Mouse (Mus musculus) embryonic facial prominence, embryonic 11.5 days (tissue): ENCODE data around the gene Vti1a. TPM values are rescaled to one million over a fixed set of nuclear protein-coding genes. Genes with fewer than 3 reads are reported as not detected.

Experiments
- ATAC-seq: fragments of 200-750 bp; cut with Nextera tagmentation; replicated peaks from 2 replicates; pipeline ENCODE4 v1.8.0; 2017; ENCODE audit warnings: low read depth; ENCODE audit not compliant: insufficient number of reproducible peaks, low FRiP score, low TSS enrichment
- DNase-seq: peaks from one replicate; pipeline ENCODE4 v3.0.0-alpha.2; 2015; ENCODE audit warnings: low spot score
- H3K27ac ChIP-seq: fragments of 300-500 bp; sonication (generic); replicated peaks from 2 replicates; pipeline ENCODE4 v1.5.1; 2014; ENCODE audit warnings: mild to moderate bottlenecking, low read depth, low read length, control low read depth
- H3K27me3 ChIP-seq: fragments of 300-500 bp; sonication (generic); 2 replicates; pipeline ENCODE4 v1.6.1; 2014; ENCODE audit warnings: mild to moderate bottlenecking, low read length, moderate library complexity, mixed read lengths; ENCODE audit not compliant: control insufficient read depth, insufficient read depth
- H3K36me3 ChIP-seq: fragments of 300-500 bp; sonication (generic); replicated peaks from 2 replicates; pipeline ENCODE4 v1.6.1; 2014; ENCODE audit warnings: low read depth, mild to moderate bottlenecking, low read length, moderate library complexity, mixed read lengths; ENCODE audit not compliant: control insufficient read depth, insufficient read depth
- H3K4me1 ChIP-seq: fragments of 300-500 bp; sonication (generic); 2 replicates; pipeline ENCODE4 v1.6.1; 2014; ENCODE audit warnings: low read length, mixed read lengths; ENCODE audit not compliant: control insufficient read depth, insufficient read depth
- H3K4me2 ChIP-seq: fragments of 300-500 bp; sonication (generic); 2 replicates; pipeline ENCODE4 v1.6.1; 2014; ENCODE audit warnings: low read depth, mild to moderate bottlenecking, control low read depth, low read length, moderate library complexity
- H3K4me3 ChIP-seq: fragments of 300-500 bp; sonication (generic); 2 replicates; pipeline ENCODE4 v1.5.1; 2014; ENCODE audit warnings: low read depth, low read length, control low read depth
- H3K9ac ChIP-seq: fragments of 300-500 bp; sonication (generic); replicated peaks from 2 replicates; pipeline ENCODE4 v1.6.1; 2014; ENCODE audit warnings: mild to moderate bottlenecking, control low read depth, low read length
- H3K9me3 ChIP-seq: fragments of 300-500 bp; sonication (generic); replicated peaks from 2 replicates; pipeline ENCODE4 v1.6.1; 2016; ENCODE audit warnings: mild to moderate bottlenecking, low read length, inconsistent platforms, mixed read lengths; ENCODE audit not compliant: control insufficient read depth
- WGBS: fragments of 180-500 bp; shearing (Covaris S2); extraction: QIAGEN DNeasy Blood & Tissue Kit; methylation state at CpG from one replicate; pipeline ENCODE4 v1.1.7; 2014; 5-methylcytosine and 5-hydroxymethylcytosine counted together
- polyA plus RNA-seq: library from polyadenylated mRNA; unstranded; fragments of >200 nt; fragmentation: Nextera tagmentation; extraction: Ambion mirVana; gene quantifications from 2 replicates; pipeline ENCODE4 v1.2.1, GENCODE M21; 2014

The Vti1a gene
- polyA plus RNA-seq, 1 experiment from 2014 or later, result 22.4 TPM

- H3K9ac ChIP-seq, result no peak overlapping the region
- no peak overlapping the region for H3K4me3 ChIP-seq
- H3K36me3 ChIP-seq, result no peaks in the 10 kb centered on the region
- WGBS, result 50% methylated on average over 17 of the region's 17 CpGs
- no peaks in the 10 kb centered on the region for H3K9me3 ChIP-seq
- DNase-seq (peak; percentile 85), ATAC-seq (peak; percentile 75)
- no peak overlapping the region for H3K4me2 ChIP-seq
- no peaks in the 10 kb centered on the region; the same call in 1 of the 2 replicates for H3K4me1 ChIP-seq
- H3K27me3 ChIP-seq, result no peaks in the 10 kb centered on the region
- H3K27ac ChIP-seq, result no peak overlapping the region
Observed at GRCm38 (mm10) chr19:55578094-55579085, 262.3 kb downstream of the Vti1a start.

- Histone ChIP-seq H3K4me2 (no peak overlapping the region), H3K36me3 (no peaks in the 10 kb centered on the region), H3K4me3 (no peak overlapping the region), H3K9ac (no peak overlapping the region), H3K9me3 (no peaks in the 10 kb centered on the region), H3K4me1 (no peaks in the 10 kb centered on the region; the same call in 1 of the 2 replicates), H3K27me3 (no peaks in the 10 kb centered on the region), H3K27ac (no peak overlapping the region)
- ATAC-seq (no peak), DNase-seq (no peak)
- 89% methylated on average over 4 of the region's 4 CpGs for WGBS
Observed at GRCm38 (mm10) chr19:55579310-55579709, 263.2 kb downstream of the Vti1a start.

- DNase-seq, result no peak
- ATAC-seq, result no peak
- Histone ChIP-seq H3K27me3 (no peaks in the 10 kb centered on the region), H3K27ac (no peak overlapping the region), H3K9me3 (no peaks in the 10 kb centered on the region), H3K4me2 (no peak overlapping the region), H3K9ac (no peak overlapping the region), H3K4me3 (no peak overlapping the region), H3K36me3 (no peaks in the 10 kb centered on the region), H3K4me1 (no peaks in the 10 kb centered on the region; the same call in 1 of the 2 replicates)
- WGBS, result 93% methylated on average over 8 of the region's 8 CpGs
Observed at GRCm38 (mm10) chr19:55580152-55580551, 264.1 kb downstream of the Vti1a start.

- no peaks in the 10 kb centered on the region; the same call in 1 of the 2 replicates for H3K4me1 ChIP-seq
- 83% methylated on average over 6 of the region's 6 CpGs for WGBS
- no peaks in the 10 kb centered on the region for H3K27me3 ChIP-seq
- H3K9me3 ChIP-seq, result no peaks in the 10 kb centered on the region
- ATAC-seq, result no peak
- no peak overlapping the region for H3K4me2 ChIP-seq
- H3K27ac ChIP-seq, result no peak overlapping the region
- no peak for DNase-seq
- no peak overlapping the region for H3K4me3 ChIP-seq
- no peaks in the 10 kb centered on the region for H3K36me3 ChIP-seq
- H3K9ac ChIP-seq, result no peak overlapping the region
Observed at GRCm38 (mm10) chr19:55580667-55581066, 264.6 kb downstream of the Vti1a start.

GRCm38 (mm10) chr19:55582896-55583653 is 267.0 kb downstream of the Vti1a start:
- ATAC-seq (no peak), DNase-seq (no peak)
- no peak overlapping the region for H3K4me2 ChIP-seq

GRCm38 (mm10) chr19:55585270-55586224 is 269.5 kb downstream of the Vti1a start:
- H3K9ac ChIP-seq, result no peak overlapping the region
- H3K4me1 ChIP-seq, result no peaks in the 10 kb centered on the region; the same call in 1 of the 2 replicates
- H3K4me2 ChIP-seq, result no peak overlapping the region
- H3K27me3 ChIP-seq, result no peaks in the 10 kb centered on the region
- no peaks in the 10 kb centered on the region for H3K9me3 ChIP-seq
- no peak overlapping the region for H3K27ac ChIP-seq
- ATAC-seq (0 out of 2 replicates have a peak, but pooled peaks have one; percentile 17), DNase-seq (no peak)
- WGBS, result 64% methylated on average over 18 of the region's 18 CpGs
- H3K4me3 ChIP-seq, result no peak overlapping the region
- no peaks in the 10 kb centered on the region for H3K36me3 ChIP-seq

More at GRCm38 (mm10) chr19:55582896-55583653, 267.0 kb downstream of the Vti1a start:
- Histone ChIP-seq H3K4me3 (no peak overlapping the region), H3K9ac (no peak overlapping the region), H3K27me3 (no peaks in the 10 kb centered on the region), H3K9me3 (no peaks in the 10 kb centered on the region), H3K4me1 (no peaks in the 10 kb centered on the region; the same call in 1 of the 2 replicates), H3K27ac (no peak overlapping the region), H3K36me3 (no peaks in the 10 kb centered on the region)
- WGBS, result 41% methylated on average over 14 of the region's 16 CpGs

GRCm38 (mm10) chr19:55587638-55588421 is 271.7 kb downstream of the Vti1a start:
- H3K4me1 ChIP-seq, result no peaks in the 10 kb centered on the region; the same call in 1 of the 2 replicates
- 63% methylated on average over 14 of the region's 14 CpGs for WGBS

More at GRCm38 (mm10) chr19:55587638-55588421, 271.7 kb downstream of the Vti1a start:
- DNase-seq, result peak; percentile 65
- no peak overlapping the region for H3K27ac ChIP-seq
- no peaks in the 10 kb centered on the region for H3K27me3 ChIP-seq
- no peak overlapping the region for H3K4me3 ChIP-seq
- no peaks in the 10 kb centered on the region for H3K9me3 ChIP-seq
- no peak for ATAC-seq
- H3K4me2 ChIP-seq, result no peak overlapping the region
- H3K36me3 ChIP-seq, result no peaks in the 10 kb centered on the region
- H3K9ac ChIP-seq, result no peak overlapping the region
